Mouse (Mus musculus): ENCODE measurements around the gene Klhdc4. TPM values are rescaled to one million over a fixed set of nuclear protein-coding genes. Genes with fewer than 3 reads are reported as not detected.

Klhdc4 gene
- polyA plus RNA-seq, 1 experiment from 2014 or later: 44.5 TPM

GRCm38 (mm10) chr8:121829777-121830362 is 501 bp upstream of the Klhdc4 start:
- Histone ChIP-seq H3K4me1 (peaks cover 23% of the 10 kb centered on the region), H3K27me3 (replicated peaks) (no peaks in the 10 kb centered on the region), H3K9ac (replicated peaks) (peak overlapping the region; percentile 64), H3K4me2 (peak overlapping the region; percentile 97), H3K27ac (replicated peaks) (peak overlapping the region; percentile 92), H3K4me3 (replicated peaks) (peak overlapping the region; percentile 58), H3K36me3 (no peaks in the 10 kb centered on the region), H3K9me3 (replicated peaks) (no peaks in the 10 kb centered on the region)
- peak; percentile 70 for ATAC-seq (ENCODE audit: low FRiP score)
- WGBS: 11% methylated on average over 18 of the region's 18 CpGs

GRCm38 (mm10) chr8:121828376-121829023 is 869 bp downstream of the Klhdc4 start:
- peak overlapping the region; percentile 97 for H3K4me2 ChIP-seq
- no peaks in the 10 kb centered on the region for H3K9me3 ChIP-seq (replicated peaks)
- WGBS: 35% methylated on average over 10 of the region's 10 CpGs
- H3K27ac ChIP-seq (replicated peaks): no peak overlapping the region
- peaks cover 23% of the 10 kb centered on the region for H3K4me1 ChIP-seq
- peak; percentile 11; the same call in 1 of the 2 replicates for ATAC-seq (ENCODE audit: low FRiP score)
- peak overlapping the region; percentile 64 for H3K9ac ChIP-seq (replicated peaks)
- peak overlapping the region; percentile 58 for H3K4me3 ChIP-seq (replicated peaks)
- H3K36me3 ChIP-seq: no peaks in the 10 kb centered on the region
- H3K27me3 ChIP-seq (replicated peaks): no peaks in the 10 kb centered on the region

GRCm38 (mm10) chr8:121827726-121828125 is 1.6 kb downstream of the Klhdc4 start:
- H3K9me3 ChIP-seq (replicated peaks): no peaks in the 10 kb centered on the region
- no peak overlapping the region for H3K27ac ChIP-seq (replicated peaks)
- peak overlapping the region; percentile 58; the same call in 1 of the 2 replicates for H3K4me3 ChIP-seq (replicated peaks)
- H3K36me3 ChIP-seq: no peaks in the 10 kb centered on the region
- H3K27me3 ChIP-seq (replicated peaks): no peaks in the 10 kb centered on the region
- peak overlapping the region; percentile 97 for H3K4me2 ChIP-seq
- ATAC-seq (ENCODE audit: low FRiP score): no peak
- WGBS: over 99% methylated on average over 5 of the region's 5 CpGs
- peaks cover 23% of the 10 kb centered on the region for H3K4me1 ChIP-seq
- H3K9ac ChIP-seq (replicated peaks): no peak overlapping the region

GRCm38 (mm10) chr8:121821770-121822169 is 7.6 kb downstream of the Klhdc4 start:
- Histone ChIP-seq H3K9me3 (replicated peaks) (no peaks in the 10 kb centered on the region), H3K4me3 (replicated peaks) (no peak overlapping the region), H3K4me2 (no peak overlapping the region), H3K27me3 (replicated peaks) (no peaks in the 10 kb centered on the region), H3K27ac (replicated peaks) (no peak overlapping the region), H3K4me1 (no peaks in the 10 kb centered on the region), H3K9ac (replicated peaks) (no peak overlapping the region), H3K36me3 (peaks cover 25% of the 10 kb centered on the region)
- ATAC-seq (ENCODE audit: low FRiP score): no peak
- WGBS: 89% methylated on average over 9 of the region's 9 CpGs

GRCm38 (mm10) chr8:121821320-121821719 is 8.0 kb downstream of the Klhdc4 start:
- 88% methylated on average over 11 of the region's 11 CpGs for WGBS
- Histone ChIP-seq H3K4me3 (replicated peaks) (no peak overlapping the region), H3K4me1 (no peaks in the 10 kb centered on the region), H3K36me3 (peaks cover 25% of the 10 kb centered on the region), H3K27ac (replicated peaks) (no peak overlapping the region), H3K27me3 (replicated peaks) (no peaks in the 10 kb centered on the region), H3K4me2 (no peak overlapping the region), H3K9me3 (replicated peaks) (no peaks in the 10 kb centered on the region), H3K9ac (replicated peaks) (no peak overlapping the region)
- no peak for ATAC-seq (ENCODE audit: low FRiP score)

- no peak for ATAC-seq (ENCODE audit: low FRiP score)
- Histone ChIP-seq H3K9me3 (replicated peaks) (no peaks in the 10 kb centered on the region), H3K4me2 (no peak overlapping the region), H3K4me1 (no peaks in the 10 kb centered on the region), H3K36me3 (peaks cover 25% of the 10 kb centered on the region), H3K9ac (replicated peaks) (no peak overlapping the region), H3K27ac (replicated peaks) (no peak overlapping the region), H3K27me3 (replicated peaks) (no peaks in the 10 kb centered on the region), H3K4me3 (replicated peaks) (no peak overlapping the region)
- WGBS: 86% methylated on average over 6 of the region's 6 CpGs
Observed at GRCm38 (mm10) chr8:121820840-121821239, 8.5 kb downstream of the Klhdc4 start.

GRCm38 (mm10) chr8:121818226-121818625 is 11.1 kb downstream of the Klhdc4 start:
- no peak for ATAC-seq (ENCODE audit: low FRiP score)
- Histone ChIP-seq H3K9me3 (replicated peaks) (no peaks in the 10 kb centered on the region), H3K4me2 (no peak overlapping the region), H3K4me3 (replicated peaks) (no peak overlapping the region), H3K4me1 (no peaks in the 10 kb centered on the region), H3K27ac (replicated peaks) (no peak overlapping the region), H3K27me3 (replicated peaks) (no peaks in the 10 kb centered on the region), H3K9ac (replicated peaks) (no peak overlapping the region), H3K36me3 (peaks cover 47% of the 10 kb centered on the region)
- WGBS: 88% methylated on average over 7 of the region's 7 CpGs

GRCm38 (mm10) chr8:121811931-121812570 is 17.3 kb downstream of the Klhdc4 start:
- H3K4me1 ChIP-seq: no peaks in the 10 kb centered on the region
- H3K27me3 ChIP-seq (replicated peaks): no peaks in the 10 kb centered on the region
- peaks cover 51% of the 10 kb centered on the region for H3K36me3 ChIP-seq
- H3K9me3 ChIP-seq (replicated peaks): no peaks in the 10 kb centered on the region
- H3K27ac ChIP-seq (replicated peaks): no peak overlapping the region
- WGBS: 92% methylated on average over 12 of the region's 12 CpGs
- no peak overlapping the region for H3K4me2 ChIP-seq
- H3K9ac ChIP-seq (replicated peaks): no peak overlapping the region
- ATAC-seq (ENCODE audit: low FRiP score): no peak
- no peak overlapping the region for H3K4me3 ChIP-seq (replicated peaks)

- ATAC-seq (ENCODE audit: low FRiP score): no peak
- 94% methylated on average over 3 of the region's 3 CpGs for WGBS
- Histone ChIP-seq H3K4me3 (replicated peaks) (no peak overlapping the region), H3K9ac (replicated peaks) (no peak overlapping the region), H3K36me3 (peaks cover 50% of the 10 kb centered on the region), H3K4me1 (no peaks in the 10 kb centered on the region), H3K27me3 (replicated peaks) (no peaks in the 10 kb centered on the region), H3K27ac (replicated peaks) (no peak overlapping the region), H3K4me2 (no peak overlapping the region), H3K9me3 (replicated peaks) (no peaks in the 10 kb centered on the region)
Observed at GRCm38 (mm10) chr8:121811502-121811901, 17.9 kb downstream of the Klhdc4 start.

- Histone ChIP-seq H3K36me3 (peaks cover 58% of the 10 kb centered on the region), H3K9me3 (replicated peaks) (no peaks in the 10 kb centered on the region), H3K9ac (replicated peaks) (no peak overlapping the region), H3K4me2 (no peak overlapping the region), H3K27ac (replicated peaks) (no peak overlapping the region), H3K4me1 (no peaks in the 10 kb centered on the region), H3K27me3 (replicated peaks) (no peaks in the 10 kb centered on the region), H3K4me3 (replicated peaks) (no peak overlapping the region)
- 92% methylated on average over 11 of the region's 11 CpGs for WGBS
- no peak for ATAC-seq (ENCODE audit: low FRiP score)
Observed at GRCm38 (mm10) chr8:121809524-121810155, 19.7 kb downstream of the Klhdc4 start.

GRCm38 (mm10) chr8:121808032-121808431 is 21.3 kb downstream of the Klhdc4 start:
- WGBS: 82% methylated on average over 11 of the region's 11 CpGs
- H3K27me3 ChIP-seq (replicated peaks): no peaks in the 10 kb centered on the region
- no peak overlapping the region for H3K4me3 ChIP-seq (replicated peaks)
- no peak overlapping the region for H3K9ac ChIP-seq (replicated peaks)
- no peak overlapping the region for H3K27ac ChIP-seq (replicated peaks)
- no peaks in the 10 kb centered on the region for H3K9me3 ChIP-seq (replicated peaks)
- H3K4me1 ChIP-seq: no peaks in the 10 kb centered on the region
- peaks cover 53% of the 10 kb centered on the region for H3K36me3 ChIP-seq
- ATAC-seq (ENCODE audit: low FRiP score): no peak
- H3K4me2 ChIP-seq: no peak overlapping the region

Measured in neural tube, embryonic 15.5 days (tissue).